ENCODE assay signal across 15 mouse cellular contexts in genomic region chr9:49175586-49176286, GRCm38 (mm10).
DNase-seq lines count a peak whose midpoint lies in the region; TF ChIP-seq lines count a peak whose summit lies in the region.
"Had no signal": no experiment of that assay in that cellular context is flagged by ENCODE, and none has a peak within 500 bp of the region (broad histone marks: within the 10 kb centered on the region; RNA-seq: fewer than 3 reads in every experiment).

No protein-coding gene starts in this region.

- TF ChIP-seq POLR2A in brain, embryonic 14.5 days (IDR thresholded peaks at IDR 0.05; ENCODE audit: borderline replicate concordance, extremely low read depth, insufficient read depth, insufficient read length, poor library complexity, severe bottlenecking): no peak

- intact Hi-C loops in gastrocnemius, postnatal 14 days (cut with DNase I; ENCODE audit: low total_unique reads): no loop called here

- TF ChIP-seq CTCF in brain, embryonic 14.5 days (IDR thresholded peaks at IDR 0.05; ENCODE audit: borderline replicate concordance, extremely low read depth, insufficient read depth, insufficient read length): no peak

- DNase-seq in ES-CJ7 (ENCODE audit: low read depth, low spot score): peak; percentile 76
- peak; percentile 59 for DNase-seq in R1 (ENCODE audit: low read depth, low spot score)
- DNase-seq in brain, embryonic 14.5 days (ENCODE audit: low read depth): peak; percentile 19
- DNase-seq in T-cell, adult 2 months (ENCODE audit: low spot score): no peak
- DNase-seq in frontal cortex, postnatal 25 days (ENCODE audit: low spot score in 2 of 2): no peak
- DNase-seq in gastrocnemius, postnatal 14 days: no peak
- DNase-seq: adrenal gland, adult 2 months; adrenal gland, postnatal 10 days; adrenal gland, postnatal 25 days; cerebellum, adult 11-12 months; cerebellum, adult 2 months; cerebellum, adult 9-10 months; cerebellum, postnatal 10 days; cerebellum, postnatal 25 days; forebrain, postnatal 0 days had no signal

Comparison
In these comparisons a context has a peak if more than half of its experiments do, and no peak if none do; other contexts are left out.
1. DNase-seq: peak in ES-CJ7 (single experiment), R1 (single experiment) and brain, embryonic 14.5 days (single experiment); none in T-cell, adult 2 months (single experiment), frontal cortex, postnatal 25 days (0 of 2) and gastrocnemius, postnatal 14 days (single experiment).